Mouse (Mus musculus): Measurements from ENCODE around the gene Tctn3. TPM values are rescaled to one million over a fixed set of nuclear protein-coding genes. Genes with fewer than 3 reads are reported as not detected.

Tctn3 gene
- polyA plus RNA-seq, 1 experiment from 2014 or later = 9.6 TPM

GRCm38 (mm10) chr19:40554343-40554742 is 57.7 kb downstream of the Tctn3 start:
- ATAC-seq (replicated peaks; ENCODE audit: insufficient number of reproducible peaks, insufficient read depth, low FRiP score, low read depth) = no peak
- Histone ChIP-seq H3K4me1 (replicated peaks) (peaks cover 6% of the 10 kb centered on the region), H3K4me2 (no peak overlapping the region), H3K9ac (no peak overlapping the region), H3K4me3 (no peak overlapping the region), H3K27ac (no peak overlapping the region), H3K9me3 (replicated peaks) (no peaks in the 10 kb centered on the region), H3K36me3 (peaks cover 53% of the 10 kb centered on the region), H3K27me3 (no peaks in the 10 kb centered on the region)
- WGBS = 84% methylated on average over 11 of the region's 11 CpGs

GRCm38 (mm10) chr19:40553849-40554248 is 58.2 kb downstream of the Tctn3 start:
- Histone ChIP-seq H3K36me3 (peaks cover 53% of the 10 kb centered on the region), H3K9me3 (replicated peaks) (no peaks in the 10 kb centered on the region), H3K9ac (no peak overlapping the region), H3K27ac (0 out of 2 replicates have a peak overlapping the region, but pooled peaks have one; percentile 9), H3K4me3 (no peak overlapping the region), H3K4me2 (no peak overlapping the region), H3K4me1 (replicated peaks) (peaks cover 11% of the 10 kb centered on the region), H3K27me3 (no peaks in the 10 kb centered on the region)
- 64% methylated on average over 6 of the region's 6 CpGs for WGBS
- ATAC-seq (replicated peaks; ENCODE audit: insufficient number of reproducible peaks, insufficient read depth, low FRiP score, low read depth) = no peak

GRCm38 (mm10) chr19:40553014-40553789 is 58.8 kb downstream of the Tctn3 start:
- Histone ChIP-seq H3K4me1 (replicated peaks) (peaks cover 16% of the 10 kb centered on the region), H3K9ac (no peak overlapping the region), H3K4me3 (no peak overlapping the region), H3K27ac (0 out of 2 replicates have a peak overlapping the region, but pooled peaks have one; percentile 9), H3K36me3 (peaks cover 53% of the 10 kb centered on the region), H3K27me3 (no peaks in the 10 kb centered on the region), H3K4me2 (no peak overlapping the region), H3K9me3 (replicated peaks) (no peaks in the 10 kb centered on the region)
- no peak for ATAC-seq (replicated peaks; ENCODE audit: insufficient number of reproducible peaks, insufficient read depth, low FRiP score, low read depth)
- 86% methylated on average over 14 of the region's 14 CpGs for WGBS

GRCm38 (mm10) chr19:40549516-40550135 is 62.4 kb downstream of the Tctn3 start:
- 52% methylated on average over 6 of the region's 6 CpGs for WGBS
- Histone ChIP-seq H3K4me1 (replicated peaks) (peaks cover 16% of the 10 kb centered on the region), H3K27me3 (no peaks in the 10 kb centered on the region), H3K4me3 (no peak overlapping the region), H3K9me3 (replicated peaks) (no peaks in the 10 kb centered on the region), H3K27ac (peak overlapping the region; percentile 78), H3K4me2 (no peak overlapping the region), H3K9ac (peak overlapping the region; percentile 10; the same call in 1 of the 2 replicates), H3K36me3 (peaks cover 31% of the 10 kb centered on the region; the same call in 1 of the 2 replicates)
- ATAC-seq (replicated peaks; ENCODE audit: insufficient number of reproducible peaks, insufficient read depth, low FRiP score, low read depth) = peak; percentile 32; the same call in 1 of the 2 replicates

GRCm38 (mm10) chr19:40548796-40549515 is 63.1 kb downstream of the Tctn3 start:
- 0 out of 2 replicates have a peak, but pooled peaks have one; percentile 4 for ATAC-seq (replicated peaks; ENCODE audit: insufficient number of reproducible peaks, insufficient read depth, low FRiP score, low read depth)
- WGBS = 31% methylated on average over 5 of the region's 5 CpGs
- Histone ChIP-seq H3K9me3 (replicated peaks) (no peaks in the 10 kb centered on the region), H3K9ac (no peak overlapping the region), H3K27ac (peak overlapping the region; percentile 78), H3K4me3 (no peak overlapping the region), H3K4me2 (no peak overlapping the region), H3K4me1 (replicated peaks) (peaks cover 16% of the 10 kb centered on the region), H3K36me3 (peaks cover 25% of the 10 kb centered on the region; the same call in 1 of the 2 replicates), H3K27me3 (no peaks in the 10 kb centered on the region)

GRCm38 (mm10) chr19:40548386-40548785 is 63.6 kb downstream of the Tctn3 start:
- no peaks in the 10 kb centered on the region for H3K27me3 ChIP-seq
- 88% methylated on average over 6 of the region's 6 CpGs for WGBS
- no peak overlapping the region for H3K4me2 ChIP-seq
- no peak overlapping the region for H3K9ac ChIP-seq
- no peaks in the 10 kb centered on the region for H3K9me3 ChIP-seq (replicated peaks)
- ATAC-seq (replicated peaks; ENCODE audit: insufficient number of reproducible peaks, insufficient read depth, low FRiP score, low read depth) = no peak
- peaks cover 16% of the 10 kb centered on the region for H3K4me1 ChIP-seq (replicated peaks)
- H3K4me3 ChIP-seq = no peak overlapping the region
- H3K27ac ChIP-seq = peak overlapping the region; percentile 78; the same call in 1 of the 2 replicates
- H3K36me3 ChIP-seq = peaks cover 20% of the 10 kb centered on the region; the same call in 1 of the 2 replicates

Other genes starting within 250 kb of the Tctn3 start
- 103 and 126 TPM in 2 replicates for gene Sorbs1, start 98.5 kb downstream of the Tctn3 start, polyA plus RNA-seq (2015; fragmentation: Nextera tagmentation; extraction: Ambion mirVana)
- gene Aldh18a1, start 23.8 kb downstream of the Tctn3 start, polyA plus RNA-seq (2015; fragmentation: Nextera tagmentation; extraction: Ambion mirVana) = 41.3 and 55.2 TPM in 2 replicates
- 8.9 and 12.8 TPM in 2 replicates for gene Entpd1, start 133 bp upstream of the Tctn3 start, polyA plus RNA-seq (2015; fragmentation: Nextera tagmentation; extraction: Ambion mirVana)
- gene Cc2d2b, start 136.5 kb upstream of the Tctn3 start, polyA plus RNA-seq (2015; fragmentation: Nextera tagmentation; extraction: Ambion mirVana) = not detected in 2 replicates
- 5.5 and 7.2 TPM in 2 replicates for gene Ccnj, start 219.0 kb upstream of the Tctn3 start, polyA plus RNA-seq (2015; fragmentation: Nextera tagmentation; extraction: Ambion mirVana)

Measured in heart, embryonic 15.5 days (tissue).